Mouse (Mus musculus) embryonic facial prominence, embryonic 12.5 days (tissue): Measurements from ENCODE around the gene Sorcs3. TPM values are rescaled to one million over a fixed set of nuclear protein-coding genes. Genes with fewer than 3 reads are reported as not detected.

Source experiments
- ATAC-seq: fragments of 200-750 bp; cut with Nextera tagmentation; 2 replicates; pipeline ENCODE4 v1.8.0; 2017; ENCODE audit not compliant: insufficient number of reproducible peaks, insufficient read depth, low FRiP score, low TSS enrichment
- H3K27ac ChIP-seq: fragments of 300-500 bp; sonication (generic); 2 replicates; pipeline ENCODE4 v1.5.1; 2016; ENCODE audit warnings: mild to moderate bottlenecking
- H3K27me3 ChIP-seq: fragments of 300-500 bp; sonication (generic); 2 replicates; pipeline ENCODE4 v1.6.1; 2016; ENCODE audit warnings: mild to moderate bottlenecking, moderate library complexity
- H3K36me3 ChIP-seq: fragments of 300-500 bp; sonication (generic); 2 replicates; pipeline ENCODE4 v1.6.1; 2016; ENCODE audit warnings: mild to moderate bottlenecking
- H3K4me1 ChIP-seq: fragments of 300-500 bp; sonication (generic); 2 replicates; pipeline ENCODE4 v1.6.1; 2016
- H3K4me2 ChIP-seq: fragments of 300-500 bp; sonication (generic); replicated peaks from 2 replicates; pipeline ENCODE4 v1.6.1; 2016; ENCODE audit warnings: mild to moderate bottlenecking, moderate library complexity
- H3K4me3 ChIP-seq: fragments of 300-500 bp; sonication (generic); 2 replicates; pipeline ENCODE4 v1.5.1; 2016; ENCODE audit warnings: mild to moderate bottlenecking
- H3K9ac ChIP-seq: fragments of 300-500 bp; sonication (generic); 2 replicates; pipeline ENCODE4 v1.6.1; 2016; ENCODE audit warnings: mild to moderate bottlenecking, moderate library complexity
- H3K9me3 ChIP-seq: fragments of 300-500 bp; sonication (generic); 2 replicates; pipeline ENCODE4 v1.6.1; 2016; ENCODE audit warnings: mild to moderate bottlenecking, moderate library complexity
- WGBS: fragments of 180-500 bp; shearing (Covaris S2); methylation state at CpG from one replicate; pipeline ENCODE4 v1.1.7; 2016; 5-methylcytosine and 5-hydroxymethylcytosine counted together
- polyA plus RNA-seq: library from polyadenylated mRNA; unstranded; fragments of >200 nt; fragmentation: Nextera tagmentation; extraction: Ambion mirVana; gene quantifications from 2 replicates; pipeline ENCODE4 v1.2.1, GENCODE M21; 2016

Sorcs3 gene
- polyA plus RNA-seq, 1 experiment from 2014 or later = 1.9 TPM

DNA sequence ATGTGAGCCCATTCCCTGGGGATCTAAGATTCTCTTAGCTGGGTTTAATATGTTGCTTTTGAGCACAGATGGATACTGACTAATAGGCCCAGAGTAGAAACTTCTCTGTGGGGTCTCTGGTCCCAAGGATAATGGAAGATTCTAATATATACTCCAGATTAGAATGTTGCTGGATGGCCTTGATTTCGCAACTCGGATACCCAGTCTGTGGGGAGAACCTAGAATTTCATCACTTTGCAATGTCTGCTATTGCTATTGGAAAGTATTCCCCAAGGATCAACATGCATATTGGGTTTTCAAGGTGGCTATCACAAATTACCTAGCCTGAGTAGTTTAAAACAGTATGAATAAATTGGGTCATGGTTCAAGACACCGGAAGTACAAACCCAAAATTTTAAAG lies 609.2 kb downstream of the Sorcs3 start:
- Histone ChIP-seq H3K4me3 (no peak overlapping the region), H3K4me2 (no peak overlapping the region), H3K4me1 (no peaks in the 10 kb centered on the region), H3K36me3 (no peaks in the 10 kb centered on the region), H3K9ac (no peak overlapping the region), H3K9me3 (no peaks in the 10 kb centered on the region), H3K27me3 (no peaks in the 10 kb centered on the region), H3K27ac (no peak overlapping the region)
- no peak for ATAC-seq
- 94% methylated on average over 3 of the region's 3 CpGs for WGBS

DNA sequence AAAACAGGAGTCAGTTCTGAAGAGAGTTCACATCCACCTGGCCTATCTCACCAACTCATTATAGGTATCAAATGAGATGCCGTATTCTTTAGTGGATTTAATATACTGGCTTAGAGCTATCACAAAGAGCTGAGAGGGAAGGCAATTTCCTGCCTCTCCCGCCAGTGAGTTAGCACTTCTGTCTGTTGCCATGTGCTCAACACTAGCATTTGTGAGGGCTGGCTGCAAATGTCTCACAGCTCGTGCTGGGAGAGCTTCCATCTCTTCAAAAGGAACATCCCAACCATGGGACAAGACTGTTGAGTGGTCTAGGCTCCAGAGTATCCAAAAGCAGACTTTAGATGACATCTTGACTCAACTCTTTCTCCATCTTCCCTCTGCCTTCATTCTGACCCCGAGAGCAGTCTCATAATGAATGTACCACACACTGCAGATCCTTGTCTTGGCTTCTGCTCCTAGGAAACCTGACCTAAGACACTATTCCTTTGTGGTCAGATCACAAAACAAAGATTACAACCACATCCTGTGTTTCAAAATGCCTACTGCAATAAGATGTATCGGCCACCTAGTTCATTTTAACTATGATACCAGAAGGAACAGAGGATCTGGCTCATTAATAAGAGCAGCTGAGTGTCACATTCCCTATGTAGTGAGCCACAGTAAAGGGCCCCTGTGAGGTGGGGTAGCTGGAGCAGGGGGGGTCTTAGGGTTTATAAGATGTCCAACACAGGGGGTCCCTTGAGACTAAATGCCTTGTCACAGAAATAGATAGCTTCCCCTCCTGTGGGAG lies 614.9 kb downstream of the Sorcs3 start:
- no peak overlapping the region for H3K4me2 ChIP-seq
- no peaks in the 10 kb centered on the region for H3K9me3 ChIP-seq
- no peaks in the 10 kb centered on the region for H3K4me1 ChIP-seq
- no peaks in the 10 kb centered on the region for H3K27me3 ChIP-seq
- H3K9ac ChIP-seq = no peak overlapping the region
- ATAC-seq = no peak
- 73% methylated on average over 5 of the region's 5 CpGs for WGBS
- H3K36me3 ChIP-seq = no peaks in the 10 kb centered on the region
- no peak overlapping the region for H3K4me3 ChIP-seq
- H3K27ac ChIP-seq = no peak overlapping the region

DNA sequence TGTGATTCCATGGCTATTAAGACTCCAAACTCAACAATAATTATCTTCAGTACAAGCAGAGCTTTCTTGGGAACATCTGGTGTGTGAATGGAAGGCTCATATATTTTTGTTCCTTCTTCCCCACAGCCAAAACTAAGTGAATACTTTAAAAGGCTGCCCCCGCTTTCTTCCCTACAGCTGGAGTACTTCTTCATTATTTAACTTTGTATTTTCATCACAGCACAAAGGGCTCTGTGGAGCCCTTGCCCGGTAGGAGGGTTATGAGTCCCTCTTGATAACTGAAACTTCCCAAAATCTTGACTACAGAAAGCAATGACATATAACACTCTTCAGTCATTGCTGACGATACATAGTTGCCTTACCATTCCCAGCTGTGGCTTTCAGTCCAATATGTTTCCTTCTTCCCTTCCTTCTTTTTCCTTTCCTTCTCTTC lies 615.5 kb downstream of the Sorcs3 start:
- no peak overlapping the region for H3K9ac ChIP-seq
- H3K27ac ChIP-seq = no peak overlapping the region
- H3K4me3 ChIP-seq = no peak overlapping the region
- no peak for ATAC-seq
- H3K27me3 ChIP-seq = no peaks in the 10 kb centered on the region
- no peaks in the 10 kb centered on the region for H3K36me3 ChIP-seq
- H3K4me1 ChIP-seq = no peaks in the 10 kb centered on the region
- no peak overlapping the region for H3K4me2 ChIP-seq
- H3K9me3 ChIP-seq = no peaks in the 10 kb centered on the region
- 67% methylated on average over 3 of the region's 3 CpGs for WGBS

DNA sequence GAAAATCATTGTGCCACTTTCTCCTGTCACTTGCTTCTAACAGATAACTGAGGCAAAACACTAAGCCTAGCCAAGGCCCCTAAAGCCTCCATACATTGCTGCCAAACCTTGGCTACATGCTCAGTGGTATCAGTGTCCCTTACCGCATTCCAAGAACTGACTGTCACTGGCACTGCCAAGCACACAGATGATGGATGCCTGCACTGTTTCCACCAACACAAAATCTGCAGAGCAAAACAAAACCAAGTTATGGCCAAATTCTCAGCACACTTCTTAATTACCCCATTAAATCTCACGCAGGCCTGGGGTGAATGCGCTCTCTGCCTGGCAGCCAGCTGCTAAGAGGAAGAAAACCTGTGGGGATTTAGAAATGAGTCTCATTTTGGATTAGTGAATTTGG lies 628.5 kb downstream of the Sorcs3 start:
- 69% methylated on average over 3 of the region's 3 CpGs for WGBS
- no peaks in the 10 kb centered on the region for H3K27me3 ChIP-seq
- H3K4me2 ChIP-seq = no peak overlapping the region
- H3K4me3 ChIP-seq = no peak overlapping the region
- 0 out of 2 replicates have a peak, but pooled peaks cover 2% of the 10 kb centered on the region for H3K4me1 ChIP-seq
- no peaks in the 10 kb centered on the region for H3K36me3 ChIP-seq
- no peak for ATAC-seq
- no peaks in the 10 kb centered on the region for H3K9me3 ChIP-seq
- H3K27ac ChIP-seq = no peak overlapping the region
- H3K9ac ChIP-seq = no peak overlapping the region

DNA sequence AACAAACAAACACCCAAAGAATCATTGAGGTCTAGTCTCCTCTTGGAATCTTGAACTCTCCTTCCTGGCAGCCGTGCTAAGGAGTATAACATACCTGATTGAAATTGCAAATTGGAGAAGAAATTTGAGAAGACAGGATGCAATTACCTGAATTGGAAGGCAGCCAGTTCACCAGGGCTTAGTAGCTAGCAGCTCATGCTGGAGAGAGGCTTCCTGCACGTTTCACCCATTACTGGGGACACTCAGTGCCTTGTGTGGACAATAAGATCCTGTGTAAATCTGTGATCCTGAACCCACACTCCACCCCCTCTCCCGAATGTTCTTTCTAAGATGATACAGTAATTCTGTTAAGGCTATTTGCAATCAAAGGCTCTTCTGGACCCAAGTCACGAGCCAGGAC lies 633.6 kb downstream of the Sorcs3 start:
- no peaks in the 10 kb centered on the region for H3K9me3 ChIP-seq
- 0 out of 2 replicates have a peak, but pooled peaks cover 4% of the 10 kb centered on the region for H3K4me1 ChIP-seq
- H3K27ac ChIP-seq = no peak overlapping the region
- WGBS = 34% methylated on average over 4 of the region's 4 CpGs
- no peaks in the 10 kb centered on the region for H3K36me3 ChIP-seq
- no peaks in the 10 kb centered on the region for H3K27me3 ChIP-seq
- ATAC-seq = no peak
- no peak overlapping the region for H3K9ac ChIP-seq
- no peak overlapping the region for H3K4me2 ChIP-seq
- no peak overlapping the region for H3K4me3 ChIP-seq

DNA sequence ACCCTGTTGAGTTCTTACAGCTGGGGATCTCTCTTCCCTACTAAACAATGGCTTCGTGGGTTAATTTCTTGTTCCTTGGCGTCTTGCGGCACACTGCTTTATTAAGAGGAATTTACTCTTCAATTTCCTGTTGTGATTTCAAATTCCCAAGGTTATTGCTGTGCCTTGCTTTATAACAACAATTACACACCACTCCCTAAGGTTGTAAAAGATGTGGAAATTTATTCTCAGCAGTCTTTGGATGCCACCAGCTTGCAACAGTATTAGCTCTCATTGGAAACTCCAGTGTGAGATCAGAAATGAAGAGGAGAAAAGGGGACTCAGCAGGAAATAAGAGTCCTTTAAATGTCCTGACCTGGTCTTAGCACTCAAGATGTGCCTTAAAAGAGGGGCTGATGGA lies 641.9 kb downstream of the Sorcs3 start:
- 76% methylated on average over 3 of the region's 3 CpGs for WGBS
- Histone ChIP-seq H3K9ac (no peak overlapping the region), H3K4me2 (no peak overlapping the region), H3K27ac (no peak overlapping the region), H3K27me3 (no peaks in the 10 kb centered on the region), H3K4me1 (no peaks in the 10 kb centered on the region), H3K4me3 (no peak overlapping the region), H3K36me3 (no peaks in the 10 kb centered on the region), H3K9me3 (no peaks in the 10 kb centered on the region)
- no peak for ATAC-seq

DNA sequence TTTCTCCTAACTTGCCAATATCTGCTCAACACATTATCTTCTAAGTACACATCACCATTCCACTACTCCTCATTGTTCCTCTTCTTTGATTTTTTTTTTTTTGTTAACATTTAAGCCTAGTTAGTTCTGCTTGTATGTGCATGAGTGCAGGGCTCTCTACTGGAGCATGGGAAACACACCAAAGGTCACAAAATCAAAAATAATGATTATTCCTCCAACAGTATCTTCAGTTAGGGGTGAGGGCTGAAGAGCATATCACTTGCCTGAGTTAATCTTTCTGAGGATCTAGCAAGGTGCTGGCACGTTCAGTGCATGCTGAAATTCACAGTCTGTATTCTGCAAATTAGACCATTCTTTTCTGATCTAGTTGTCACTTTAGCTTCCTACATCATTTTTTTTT lies 644.6 kb downstream of the Sorcs3 start:
- H3K9ac ChIP-seq = no peak overlapping the region
- H3K36me3 ChIP-seq = no peaks in the 10 kb centered on the region
- no peak for ATAC-seq
- no peak overlapping the region for H3K4me3 ChIP-seq
- no peak overlapping the region for H3K27ac ChIP-seq
- H3K4me2 ChIP-seq = no peak overlapping the region
- no peaks in the 10 kb centered on the region for H3K27me3 ChIP-seq
- H3K9me3 ChIP-seq = no peaks in the 10 kb centered on the region
- 79% methylated on average over 1 of the region's 1 CpGs for WGBS
- H3K4me1 ChIP-seq = no peaks in the 10 kb centered on the region
